8 mouse cellular contexts compared by ENCODE assay signal in genomic region chr2:73277021-73277708, GRCm38 (mm10). TPM values are rescaled to one million over a fixed set of nuclear protein-coding genes. Genes with fewer than 3 reads are reported as not detected.
DNase-seq lines count a peak whose midpoint lies in the region; ATAC-seq lines count a peak whose summit lies in the region.
"Had no signal": no experiment of that assay in that cellular context is flagged by ENCODE, and none has a peak within 500 bp of the region (broad histone marks: within the 10 kb centered on the region; RNA-seq: fewer than 3 reads in every experiment).

No protein-coding gene starts in this region.

- H3K4me1 ChIP-seq in embryonic facial prominence, embryonic 11.5 days (ENCODE audit: control insufficient read depth, insufficient read depth, low read length): peaks cover 15% of the 10 kb centered on the region
- peaks cover 37% of the 10 kb centered on the region for H3K4me1 ChIP-seq in intestine, embryonic 15.5 days (replicated peaks)
- peaks cover 53% of the 10 kb centered on the region for H3K4me1 ChIP-seq in neural tube, embryonic 13.5 days (replicated peaks)

- no peaks in the 10 kb centered on the region for H3K9me3 ChIP-seq in embryonic facial prominence, embryonic 11.5 days (replicated peaks; ENCODE audit: control insufficient read depth, low read length)
- H3K9me3 ChIP-seq in intestine, embryonic 15.5 days: no peaks in the 10 kb centered on the region
- H3K9me3 ChIP-seq in neural tube, embryonic 13.5 days: no peaks in the 10 kb centered on the region

- peak overlapping the region; percentile 36 for H3K4me2 ChIP-seq in embryonic facial prominence, embryonic 11.5 days (ENCODE audit: low read depth, low read length)
- H3K4me2 ChIP-seq in intestine, embryonic 15.5 days (replicated peaks): no peak overlapping the region; the same call in 1 of the 2 replicates
- H3K4me2 ChIP-seq in neural tube, embryonic 13.5 days: peak overlapping the region; percentile 34

- no peak overlapping the region; the same call in 1 of the 2 replicates for H3K9ac ChIP-seq in embryonic facial prominence, embryonic 11.5 days (replicated peaks; ENCODE audit: low read length)
- no peak overlapping the region for H3K9ac ChIP-seq in intestine, embryonic 15.5 days
- H3K9ac ChIP-seq in neural tube, embryonic 13.5 days: peak overlapping the region; percentile 27

- H3K4me3 ChIP-seq in embryonic facial prominence, embryonic 11.5 days (ENCODE audit: low read depth, low read length): peak overlapping the region; percentile 18
- H3K4me3 ChIP-seq in intestine, embryonic 15.5 days (replicated peaks): peak overlapping the region; percentile 9
- peak overlapping the region; percentile 24 for H3K4me3 ChIP-seq in neural tube, embryonic 13.5 days
- H3K4me3 ChIP-seq: myocyte had no signal

- peak; percentile 29; the same call in 1 of the 2 replicates for ATAC-seq in embryonic facial prominence, embryonic 11.5 days (replicated peaks; ENCODE audit: insufficient number of reproducible peaks, low FRiP score, low TSS enrichment, low read depth)
- no peak for ATAC-seq in intestine, embryonic 15.5 days
- ATAC-seq in neural tube, embryonic 13.5 days (ENCODE audit: low read depth): no peak

- DNase-seq in spleen, adult 18-20 months: peak; percentile 6 to 32
- DNase-seq in spleen, postnatal 36 days (ENCODE audit: low spot score in 2 of 2): no peak
- DNase-seq in embryonic facial prominence, embryonic 11.5 days (ENCODE audit: low spot score): peak; percentile 44
- DNase-seq in right cerebral cortex, adult 18-20 months: no peak
- no peak for DNase-seq in ovary, adult 18-20 months (ENCODE audit: low spot score)

- H3K36me3 ChIP-seq in embryonic facial prominence, embryonic 11.5 days (replicated peaks; ENCODE audit: control insufficient read depth, insufficient read depth, low read depth, low read length): no peaks in the 10 kb centered on the region
- no peaks in the 10 kb centered on the region for H3K36me3 ChIP-seq in intestine, embryonic 15.5 days
- no peaks in the 10 kb centered on the region for H3K36me3 ChIP-seq in neural tube, embryonic 13.5 days

- peaks cover 60% of the 10 kb centered on the region for H3K27me3 ChIP-seq in embryonic facial prominence, embryonic 11.5 days (ENCODE audit: control insufficient read depth, insufficient read depth, low read length)
- H3K27me3 ChIP-seq in intestine, embryonic 15.5 days (replicated peaks): peaks cover 74% of the 10 kb centered on the region
- peaks cover 87% of the 10 kb centered on the region for H3K27me3 ChIP-seq in neural tube, embryonic 13.5 days

- no peak overlapping the region for H3K27ac ChIP-seq in embryonic facial prominence, embryonic 11.5 days (replicated peaks; ENCODE audit: low read depth, low read length)
- no peak overlapping the region for H3K27ac ChIP-seq in intestine, embryonic 15.5 days
- peak overlapping the region; percentile 67 for H3K27ac ChIP-seq in neural tube, embryonic 13.5 days (replicated peaks)

- whole genome bisulfite sequencing in embryonic facial prominence, embryonic 11.5 days: 0% methylated on average over 38 of the region's 38 CpGs
- WGBS in intestine, embryonic 15.5 days: 2% methylated on average over 38 of the region's 38 CpGs
- WGBS in neural tube, embryonic 13.5 days: under 1% methylated on average over 38 of the region's 38 CpGs

RNA-seq across cellular contexts. Expression of gene Sp9, which starts 5.4 kb away (rescaled TPM):
- polyA plus RNA-seq in embryonic facial prominence, embryonic 11.5 days (2014; fragmentation: Nextera tagmentation; extraction: Ambion mirVana): 0.98 and 1.6 TPM in 2 replicates
- not detected in 2 replicates for polyA plus RNA-seq in intestine, embryonic 15.5 days (2015; fragmentation: Nextera tagmentation; extraction: Ambion mirVana)
- polyA plus RNA-seq in neural tube, embryonic 13.5 days (2015; fragmentation: Nextera tagmentation; extraction: Ambion mirVana): 1.5 TPM in 2 replicates

RNA-seq across cellular contexts. Expression of gene Scrn3, which starts 35.2 kb away (rescaled TPM):
- polyA plus RNA-seq in embryonic facial prominence, embryonic 11.5 days (2014; fragmentation: Nextera tagmentation; extraction: Ambion mirVana): 14.5 and 14.7 TPM in 2 replicates
- 16.4 and 16.7 TPM in 2 replicates for polyA plus RNA-seq in intestine, embryonic 15.5 days (2015; fragmentation: Nextera tagmentation; extraction: Ambion mirVana)
- 9.0 and 10.2 TPM in 2 replicates for polyA plus RNA-seq in neural tube, embryonic 13.5 days (2015; fragmentation: Nextera tagmentation; extraction: Ambion mirVana)

RNA-seq across cellular contexts. Expression of gene Cir1, which starts 35.3 kb away (rescaled TPM):
- polyA plus RNA-seq in embryonic facial prominence, embryonic 11.5 days (2014; fragmentation: Nextera tagmentation; extraction: Ambion mirVana): 26.8 and 28.1 TPM in 2 replicates
- 16.5 and 20.6 TPM in 2 replicates for polyA plus RNA-seq in intestine, embryonic 15.5 days (2015; fragmentation: Nextera tagmentation; extraction: Ambion mirVana)
- polyA plus RNA-seq in neural tube, embryonic 13.5 days (2015; fragmentation: Nextera tagmentation; extraction: Ambion mirVana): 29.2 and 30.4 TPM in 2 replicates

RNA-seq across cellular contexts. Expression of gene Ola1, which starts 58.4 kb away (rescaled TPM):
- 107 and 117 TPM in 2 replicates for polyA plus RNA-seq in embryonic facial prominence, embryonic 11.5 days (2014; fragmentation: Nextera tagmentation; extraction: Ambion mirVana)
- 84.7 and 98.7 TPM in 2 replicates for polyA plus RNA-seq in intestine, embryonic 15.5 days (2015; fragmentation: Nextera tagmentation; extraction: Ambion mirVana)
- polyA plus RNA-seq in neural tube, embryonic 13.5 days (2015; fragmentation: Nextera tagmentation; extraction: Ambion mirVana): 102 and 110 TPM in 2 replicates

Comparison
In these comparisons a context has a peak if more than half of its experiments do, and no peak if none do; other contexts are left out.
1. DNase-seq: peak in spleen, adult 18-20 months (2 of 2) and embryonic facial prominence, embryonic 11.5 days (single experiment); none in spleen, postnatal 36 days (0 of 2), right cerebral cortex, adult 18-20 months (single experiment) and ovary, adult 18-20 months (single experiment).
2. Peak in every context shown above with its lines, with median percentiles within 50 percentile points of each other: H3K4me3 ChIP-seq.